Mouse (Mus musculus) ES-Bruce4 (cell line): ENCODE data around the gene Tanc1.

Experiments used
- CTCF ChIP-seq: IDR thresholded peaks from one replicate; pipeline ENCODE4 v1.8.1; 2011; ENCODE audit warnings: low read depth, low read length
- EP300 ChIP-seq: IDR thresholded peaks from 2 replicates; pipeline ENCODE4 v1.6.1; 2011; ENCODE audit warnings: low read depth, low read length; ENCODE audit not compliant: insufficient read depth

GRCm38 (mm10) chr2:59882742-59883281 is 271.0 kb downstream of the Tanc1 start:
- no peak for TF ChIP-seq CTCF
- TF ChIP-seq EP300: no peak
